Mouse (Mus musculus) spleen, postnatal 10 days (tissue): Measurements from ENCODE around the gene Gm44511.
"Not testable (repeated sequence)": the region's sequence is repeated elsewhere in the genome, so short reads cannot be mapped to it uniquely, and the experiment has no call there.

Experiments used
- DNase-seq, 2 experiments: peaks; one replicate each; pipeline ENCODE4 v3.0.0; 2021 to 2022; ENCODE audit warnings: low spot score in 2 of 2

Gm44511 gene

GRCm38 (mm10) chr6:128762892-128763670, 63.0 kb downstream of the Gm44511 start:
- DNase-seq, result not testable (repeated sequence)

- no peak for DNase-seq
These were observed 65.0 kb downstream of the Gm44511 start for GRCm38 (mm10) chr6:128761144-128761540.

GRCm38 (mm10) chr6:128760416-128761143, 65.5 kb downstream of the Gm44511 start:
- DNase-seq, result peak; percentile 84 to 87

- peak; percentile 90 for DNase-seq
These were observed 66.1 kb downstream of the Gm44511 start for GRCm38 (mm10) chr6:128760016-128760415.

GRCm38 (mm10) chr6:128759221-128759950, 66.7 kb downstream of the Gm44511 start:
- DNase-seq, result no peak

- DNase-seq, result not testable (repeated sequence)
These were observed 70.7 kb downstream of the Gm44511 start for GRCm38 (mm10) chr6:128755402-128755763.

- not testable (repeated sequence) for DNase-seq
These were observed 71.2 kb downstream of the Gm44511 start for GRCm38 (mm10) chr6:128754748-128755401.

GRCm38 (mm10) chr6:128754265-128754664, 71.8 kb downstream of the Gm44511 start:
- DNase-seq, result not testable (repeated sequence)

GRCm38 (mm10) chr6:128753610-128754224, 72.4 kb downstream of the Gm44511 start:
- peak in 1 of 2 experiments; percentile 74 for DNase-seq

GRCm38 (mm10) chr6:128747006-128747405, 79.1 kb downstream of the Gm44511 start:
- not testable (repeated sequence) for DNase-seq

GRCm38 (mm10) chr6:128737445-128737844, 88.7 kb downstream of the Gm44511 start:
- no peak for DNase-seq

GRCm38 (mm10) chr6:128736100-128736499, 90.0 kb downstream of the Gm44511 start:
- peak in 1 of 2 experiments; percentile 53 for DNase-seq

GRCm38 (mm10) chr6:128734896-128735295, 91.2 kb downstream of the Gm44511 start:
- DNase-seq, result no peak

GRCm38 (mm10) chr6:128733908-128734679, 92.0 kb downstream of the Gm44511 start:
- peak in 1 of 2 experiments; percentile 25 for DNase-seq

- no peak for DNase-seq
These were observed 94.1 kb downstream of the Gm44511 start for GRCm38 (mm10) chr6:128732032-128732431.
